Mouse (Mus musculus) heart, postnatal 14 days (tissue): ENCODE measurements around the gene Ccr4. TPM values are rescaled to one million over a fixed set of nuclear protein-coding genes. Genes with fewer than 3 reads are reported as not detected.

Experiments
- total RNA-seq, 2 experiments: library from RNA; stranded (reverse); gene quantifications; 2 replicates each; pipeline ENCODE4 v1.2.3; 2021

The Ccr4 gene
- total RNA-seq, 2 experiments from 2014 or later = 0.68 TPM; not detected in 1

Other genes starting within 250 kb of the Ccr4 start
- not detected for gene Bcl2a1c, start 174.8 kb downstream of the Ccr4 start, total RNA-seq
- gene Crtap, start 114.2 kb downstream of the Ccr4 start, total RNA-seq = 10 to 100 TPM; 35.4 to 41.3 TPM
- 10 to 100 TPM; 18.5 to 19.2 TPM for gene Glb1, start 103.8 kb downstream of the Ccr4 start, total RNA-seq
- 1 to 10 TPM; 4.5 to 4.8 TPM for gene Tmppe, start 103.8 kb downstream of the Ccr4 start, total RNA-seq
- gene C130032M10Rik, start 10.8 kb upstream of the Ccr4 start, total RNA-seq = not detected
- gene Trim71, start 59.5 kb upstream of the Ccr4 start, total RNA-seq = not detected
- gene Cnot10, start 135.3 kb upstream of the Ccr4 start, total RNA-seq = 10 to 100 TPM; 22.5 to 25.5 TPM
- 10 to 100 TPM; 76.2 to 78.2 TPM for gene Dync1li1, start 183.9 kb upstream of the Ccr4 start, total RNA-seq
- gene Cmtm6, start 226.2 kb upstream of the Ccr4 start, total RNA-seq = 10 to 100 TPM; 28.4 to 30.4 TPM